Mouse (Mus musculus) ES-Bruce4 (cell line): ENCODE measurements around the gene Nbdy.

Source experiments
- CTCF ChIP-seq: IDR thresholded peaks from one replicate; pipeline ENCODE4 v1.8.1; 2011; ENCODE audit warnings: low read depth, low read length
- EP300 ChIP-seq: IDR thresholded peaks from 2 replicates; pipeline ENCODE4 v1.6.1; 2011; ENCODE audit warnings: low read depth, low read length; ENCODE audit not compliant: insufficient read depth

GRCm38 (mm10) chrX:153749230-153749629, 25.8 kb downstream of the Nbdy start:
- no peak for TF ChIP-seq CTCF
- no peak for TF ChIP-seq EP300
